32 mouse cellular contexts compared by ENCODE assay signal in genomic region chr11:108294305-108294813, GRCm38 (mm10). TPM values are rescaled to one million over a fixed set of nuclear protein-coding genes. Genes with fewer than 3 reads are reported as not detected.
DNase-seq lines count a peak whose midpoint lies in the region; ATAC-seq and TF ChIP-seq lines count a peak whose summit lies in the region.
"Had no signal": no experiment of that assay in that cellular context is flagged by ENCODE, and none has a peak within 500 bp of the region (broad histone marks: within the 10 kb centered on the region; RNA-seq: fewer than 3 reads in every experiment).

No protein-coding gene starts in this region.

- no peak overlapping the region for H3K27ac ChIP-seq in liver, postnatal 0 days (ENCODE audit: low read depth)
- peak overlapping the region; percentile 31; the same call in 1 of the 2 replicates for H3K27ac ChIP-seq in liver, embryonic 12.5 days
- H3K27ac ChIP-seq in midbrain, embryonic 14.5 days (replicated peaks; ENCODE audit: low read depth, low read length), result no peak overlapping the region
- H3K27ac ChIP-seq: forebrain, embryonic 12.5 days; heart, embryonic 15.5 days; hindbrain, embryonic 12.5 days; hindbrain, postnatal 0 days; kidney, embryonic 15.5 days; neural tube, embryonic 12.5 days had no signal

- no peak for TF ChIP-seq CTCF in liver, postnatal 0 days (IDR thresholded peaks at IDR 0.05; ENCODE audit: low read depth)

- H3K9ac ChIP-seq in liver, postnatal 0 days (replicated peaks), result no peak overlapping the region
- H3K9ac ChIP-seq in liver, embryonic 12.5 days, result no peak overlapping the region
- no peak overlapping the region for H3K9ac ChIP-seq in midbrain, embryonic 14.5 days (replicated peaks; ENCODE audit: low read length)
- H3K9ac ChIP-seq: forebrain, embryonic 12.5 days; heart, embryonic 15.5 days; hindbrain, embryonic 12.5 days; kidney, embryonic 15.5 days; lung, embryonic 14.5 days; neural tube, embryonic 12.5 days had no signal

- no peaks in the 10 kb centered on the region for H3K4me1 ChIP-seq in liver, postnatal 0 days (ENCODE audit: insufficient read depth)
- peaks cover 36% of the 10 kb centered on the region for H3K4me1 ChIP-seq in liver, embryonic 12.5 days
- H3K4me1 ChIP-seq in midbrain, embryonic 14.5 days (ENCODE audit: control insufficient read depth, insufficient read depth, low read length), result peaks cover 15% of the 10 kb centered on the region
- H3K4me1 ChIP-seq: heart, embryonic 15.5 days; hindbrain, embryonic 12.5 days; neural tube, embryonic 12.5 days had no signal

- WGBS in liver, postnatal 0 days (ENCODE audit: insufficient replicate concordance), result 80% methylated on average over 12 of the region's 12 CpGs
- WGBS in liver, embryonic 12.5 days (ENCODE audit: insufficient replicate concordance), result 74% methylated on average over 12 of the region's 12 CpGs
- WGBS in midbrain, embryonic 14.5 days, result 95% methylated on average over 12 of the region's 12 CpGs

- H3K4me2 ChIP-seq in liver, postnatal 0 days (ENCODE audit: low read depth, low read length), result no peak overlapping the region
- peak overlapping the region; percentile 34 for H3K4me2 ChIP-seq in liver, embryonic 12.5 days
- no peak overlapping the region for H3K4me2 ChIP-seq in midbrain, embryonic 14.5 days (ENCODE audit: low read length)
- H3K4me2 ChIP-seq: forebrain, embryonic 12.5 days; heart, embryonic 15.5 days; hindbrain, embryonic 12.5 days; kidney, embryonic 15.5 days; lung, embryonic 14.5 days; midbrain, embryonic 11.5 days; neural tube, embryonic 12.5 days had no signal

- H3K27me3 ChIP-seq in liver, postnatal 0 days (ENCODE audit: insufficient read depth, low read length), result no peaks in the 10 kb centered on the region
- no peaks in the 10 kb centered on the region for H3K27me3 ChIP-seq in liver, embryonic 12.5 days (replicated peaks)
- no peaks in the 10 kb centered on the region for H3K27me3 ChIP-seq in midbrain, embryonic 14.5 days (ENCODE audit: control insufficient read depth, insufficient read depth, low read length)
- H3K27me3 ChIP-seq: CH12.LX; forebrain, embryonic 12.5 days; heart, embryonic 15.5 days; hindbrain, embryonic 12.5 days; kidney, embryonic 15.5 days; neural tube, embryonic 12.5 days had no signal

- ATAC-seq in liver, postnatal 0 days, result no peak
- peak; percentile 69; the same call in 1 of the 2 replicates for ATAC-seq in liver, embryonic 12.5 days
- ATAC-seq in megakaryocyte progenitor cell, adult 5-6 weeks (replicated peaks; ENCODE audit: poor library complexity), result peak; percentile 68
- ATAC-seq in midbrain, embryonic 14.5 days (ENCODE audit: low FRiP score, low TSS enrichment), result no peak
- ATAC-seq: hindbrain, postnatal 0 days had no signal

- H3K9me3 ChIP-seq in liver, postnatal 0 days (ENCODE audit: low read length), result no peaks in the 10 kb centered on the region
- H3K9me3 ChIP-seq in liver, embryonic 12.5 days (replicated peaks), result no peaks in the 10 kb centered on the region
- H3K9me3 ChIP-seq in midbrain, embryonic 14.5 days (ENCODE audit: control insufficient read depth, low read length), result no peaks in the 10 kb centered on the region
- H3K9me3 ChIP-seq: forebrain, embryonic 12.5 days; heart, embryonic 15.5 days; hindbrain, embryonic 12.5 days; kidney, embryonic 15.5 days; neural tube, embryonic 12.5 days had no signal

- H3K36me3 ChIP-seq in liver, postnatal 0 days (replicated peaks; ENCODE audit: insufficient read depth, low read length), result no peaks in the 10 kb centered on the region
- H3K36me3 ChIP-seq in liver, embryonic 12.5 days, result no peaks in the 10 kb centered on the region
- H3K36me3 ChIP-seq in midbrain, embryonic 14.5 days (ENCODE audit: control insufficient read depth, insufficient read depth, low read length), result no peaks in the 10 kb centered on the region
- H3K36me3 ChIP-seq: forebrain, embryonic 12.5 days; heart, embryonic 15.5 days; hindbrain, embryonic 12.5 days; kidney, embryonic 15.5 days; neural tube, embryonic 12.5 days had no signal

- no peak overlapping the region for H3K4me3 ChIP-seq in liver, postnatal 0 days (ENCODE audit: low read depth, low read length)
- no peak overlapping the region for H3K4me3 ChIP-seq in liver, embryonic 12.5 days
- no peak overlapping the region for H3K4me3 ChIP-seq in midbrain, embryonic 14.5 days (replicated peaks; ENCODE audit: low read depth, low read length)
- H3K4me3 ChIP-seq: erythroblast, embryonic 14.5 days; forebrain, embryonic 12.5 days; heart, embryonic 15.5 days; hindbrain, embryonic 12.5 days; kidney, embryonic 15.5 days; myocyte; neural tube, embryonic 12.5 days had no signal

- DNase-seq in liver, result peak; percentile 29
- no peak for DNase-seq in liver, postnatal 0 days
- no peak for DNase-seq in midbrain, embryonic 14.5 days
- no peak for DNase-seq in layer of hippocampus, adult 18-20 months (ENCODE audit: low spot score in 2 of 2)
- no peak for DNase-seq in frontal cortex, postnatal 14 days (ENCODE audit: low spot score in 2 of 2)
- DNase-seq: adrenal gland, postnatal 10 days; cerebellum, adult 11-12 months; cerebellum, postnatal 10 days; gastrocnemius, postnatal 14 days; kidney, adult 18-20 months; kidney, postnatal 25 days; layer of hippocampus, postnatal 36 days; left cerebral cortex, postnatal 4 days; lung, embryonic 14.5 days; lung, postnatal 14 days; right cerebral cortex, adult 18-20 months; right cerebral cortex, postnatal 4 days had no signal

- no peak for TF ChIP-seq EP300 in liver, postnatal 0 days (IDR thresholded peaks at IDR 0.05; ENCODE audit: low read depth)

RNA-seq across cellular contexts. Expression of gene Apoh, which starts 48.8 kb away (rescaled TPM):
- 3,365 and 3,457 TPM in 2 replicates for polyA plus RNA-seq in liver, postnatal 0 days (2015; fragmentation: Nextera tagmentation; extraction: Ambion mirVana)
- polyA plus RNA-seq in liver, embryonic 12.5 days (2016; fragmentation: Nextera tagmentation; extraction: Ambion mirVana), result 36.3 and 36.7 TPM in 2 replicates
- not detected in 2 replicates for total RNA-seq in megakaryocyte progenitor cell, adult 5-6 weeks (2015)
- not detected in 2 replicates for total RNA-seq in megakaryocyte progenitor cell, adult 5-6 weeks (2017)
- polyA plus RNA-seq in midbrain, embryonic 14.5 days (2014; fragmentation: Nextera tagmentation; extraction: Ambion mirVana), result 0.47 and 0.55 TPM in 2 replicates
- total RNA-seq in layer of hippocampus, adult 18-20 months (2021), result under 1 TPM; 0.66 to 0.99 TPM
- total RNA-seq: ES-E14; granulocyte monocyte progenitor cell, adult 5-6 weeks; hindbrain, postnatal 0 days; left cerebral cortex, postnatal 4 days; midbrain, postnatal 0 days had no signal
- polyA plus RNA-seq: erythroblast, embryonic 14.5 days; forebrain, embryonic 12.5 days; midbrain, embryonic 11.5 days; neural tube, embryonic 12.5 days had no signal

RNA-seq across cellular contexts. Expression of gene Prkca, which starts 49.4 kb away (rescaled TPM):
- 2.9 and 3.0 TPM in 2 replicates for polyA plus RNA-seq in liver, postnatal 0 days (2015; fragmentation: Nextera tagmentation; extraction: Ambion mirVana)
- 6.4 and 7.5 TPM in 2 replicates for polyA plus RNA-seq in liver, embryonic 12.5 days (2016; fragmentation: Nextera tagmentation; extraction: Ambion mirVana)
- 2.4 and 3.6 TPM in 2 replicates for total RNA-seq in megakaryocyte progenitor cell, adult 5-6 weeks (2015)
- 1.3 and 1.6 TPM in 2 replicates for total RNA-seq in megakaryocyte progenitor cell, adult 5-6 weeks (2017)
- polyA plus RNA-seq in midbrain, embryonic 14.5 days (2014; fragmentation: Nextera tagmentation; extraction: Ambion mirVana), result 7.6 and 9.3 TPM in 2 replicates
- total RNA-seq in layer of hippocampus, adult 18-20 months (2021), result 100 to 1,000 TPM; 222 to 240 TPM

Comparison
In these comparisons a context has a peak if more than half of its experiments do, and no peak if none do; other contexts are left out.
1. ATAC-seq: peak in liver, embryonic 12.5 days (single experiment) and megakaryocyte progenitor cell, adult 5-6 weeks (single experiment); none in liver, postnatal 0 days (single experiment) and midbrain, embryonic 14.5 days (single experiment).
2. RNA of gene Apoh, which starts 48.8 kb away (polyA plus RNA-seq): 3,365 to 3,457 TPM in liver, postnatal 0 days; 36.3 to 36.7 TPM in liver, embryonic 12.5 days and 0.47 to 0.55 TPM in midbrain, embryonic 14.5 days; every median in the first group is over 10 times any median in the second.